Mouse (Mus musculus): Measurements from ENCODE around the gene Rpl9-ps6.
"Not testable (repeated sequence)": the region's sequence is repeated elsewhere in the genome, so short reads cannot be mapped to it uniquely, and the experiment has no call there.

Rpl9-ps6 gene

GRCm38 (mm10) chr19:32481511-32481910, 15.1 kb upstream of the Rpl9-ps6 start:
- in situ Hi-C loops (cut with MboI) = no loop called here

DNA sequence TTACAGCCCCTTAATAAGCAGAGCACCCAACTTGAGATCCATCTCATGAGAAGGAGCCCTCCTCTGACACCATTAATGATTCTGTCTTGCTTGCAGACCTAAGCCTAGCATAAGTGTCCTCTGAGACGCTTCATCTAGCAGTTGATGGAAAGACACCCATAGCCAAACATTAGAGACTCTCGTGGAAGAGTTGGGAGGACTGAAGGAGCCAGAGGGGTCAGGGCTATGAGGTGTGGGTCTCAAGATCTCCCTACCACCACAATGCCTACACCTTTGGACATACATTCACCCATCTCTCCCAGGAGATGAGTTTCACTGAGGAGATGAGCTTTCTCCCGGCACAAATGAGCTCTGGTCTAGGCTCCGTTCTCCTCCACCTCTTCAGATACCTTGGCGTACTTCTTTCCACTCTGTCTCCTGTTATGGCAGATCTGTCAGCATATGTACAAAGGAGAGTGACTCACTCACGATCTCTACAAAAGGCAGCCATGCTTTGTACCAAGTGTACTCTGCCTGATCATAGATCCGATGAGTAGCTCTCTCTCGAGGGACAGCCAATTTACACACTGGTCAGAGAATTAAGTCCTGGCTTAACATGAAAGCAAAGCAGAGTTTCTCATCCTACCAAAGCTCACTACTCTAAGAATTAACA, 14.5 kb upstream of the Rpl9-ps6 start:
- in situ Hi-C loops (cut with MboI) = no loop called here

GRCm38 (mm10) chr19:32480255-32480654, 13.9 kb upstream of the Rpl9-ps6 start:
- in situ Hi-C loops (cut with MboI) = no loop called here

DNA sequence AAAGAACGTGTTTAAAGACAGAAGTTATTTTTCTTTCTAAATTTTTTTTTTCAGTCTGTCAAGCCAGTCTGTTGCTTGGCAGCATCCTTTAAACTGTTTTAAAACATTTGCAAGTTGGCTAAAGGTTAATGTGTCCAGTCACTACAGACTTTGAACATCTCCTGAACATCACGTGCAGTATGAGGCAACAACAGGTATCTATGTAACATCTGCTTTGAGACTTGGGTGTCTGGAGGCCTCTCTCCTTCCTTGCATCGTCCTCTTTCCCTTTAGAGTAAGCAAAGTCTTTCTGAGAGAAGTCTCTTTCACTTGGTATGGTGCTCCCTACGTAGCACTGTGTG, 10.3 kb upstream of the Rpl9-ps6 start:
- in situ Hi-C loops (cut with MboI) = no loop called here

- in situ Hi-C loops (cut with MboI) = no loop called here
Observed at GRCm38 (mm10) chr19:32476016-32476711, 9.8 kb upstream of the Rpl9-ps6 start.

- in situ Hi-C loops (cut with MboI) = no loop called here
Observed at GRCm38 (mm10) chr19:32470570-32471263, 4.3 kb upstream of the Rpl9-ps6 start.

DNA sequence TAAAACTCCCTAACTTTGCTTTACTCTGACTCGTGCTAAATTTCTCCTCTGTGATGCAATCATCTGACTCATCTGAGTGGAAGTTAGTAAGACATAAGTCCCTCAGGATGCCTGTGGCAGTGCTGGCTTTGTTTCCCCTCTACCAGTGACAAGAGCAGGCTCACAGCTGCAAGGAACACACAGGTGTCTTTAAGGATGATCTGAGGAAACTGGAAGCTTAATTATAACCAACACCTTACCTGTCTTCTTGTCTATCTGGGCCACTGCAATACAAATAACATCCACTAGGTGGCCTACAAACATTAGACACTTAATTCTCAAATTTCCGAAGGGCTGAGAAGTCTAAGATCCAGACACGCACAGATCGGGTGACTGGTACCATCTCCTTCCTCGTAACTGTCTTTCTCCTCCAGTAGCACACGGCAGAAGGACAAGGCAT, 3.7 kb upstream of the Rpl9-ps6 start:
- in situ Hi-C loops (cut with MboI) = no loop called here

DNA sequence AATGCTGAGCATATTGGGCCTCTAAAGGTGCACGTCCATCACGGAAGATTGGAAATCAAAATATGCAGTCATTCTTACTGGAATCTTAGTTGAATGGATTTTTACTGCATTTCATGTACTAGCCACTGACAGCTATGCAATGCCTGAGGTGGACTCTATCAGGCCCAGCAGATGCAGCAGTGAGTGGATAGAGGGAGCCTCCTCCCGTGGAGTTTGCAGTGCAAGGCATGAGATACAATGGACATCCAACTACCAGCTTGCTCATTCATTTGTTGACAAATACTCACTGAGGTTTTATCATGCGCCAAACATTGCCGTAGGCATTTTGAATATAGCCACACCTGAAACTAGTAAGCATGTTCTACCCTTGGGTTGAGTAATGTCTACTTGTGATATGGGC, 947 bp upstream of the Rpl9-ps6 start:
- in situ Hi-C loops (cut with MboI) = no loop called here

GRCm38 (mm10) chr19:32465228-32465627, 1.1 kb downstream of the Rpl9-ps6 start:
- in situ Hi-C loops (cut with MboI) = no loop called here

DNA sequence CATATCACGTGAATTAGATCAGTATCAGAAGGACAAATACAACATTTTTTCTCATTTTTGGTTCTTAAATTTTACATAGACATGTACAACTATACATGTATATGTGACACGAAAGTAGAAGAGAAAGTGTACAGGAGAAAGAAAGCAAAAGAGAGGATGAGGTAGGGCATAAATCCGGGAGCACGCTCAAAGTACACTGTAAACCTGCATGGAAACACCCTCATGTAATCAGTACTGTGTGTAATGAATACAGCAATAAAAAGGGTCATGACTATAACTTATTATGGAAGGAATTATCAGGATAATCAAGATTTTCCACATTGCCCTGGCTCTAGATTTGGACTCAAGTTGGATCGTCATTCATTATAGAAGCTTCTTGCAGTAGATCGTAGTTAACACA, 3.3 kb downstream of the Rpl9-ps6 start:
- in situ Hi-C loops (cut with MboI) = no loop called here

DNA sequence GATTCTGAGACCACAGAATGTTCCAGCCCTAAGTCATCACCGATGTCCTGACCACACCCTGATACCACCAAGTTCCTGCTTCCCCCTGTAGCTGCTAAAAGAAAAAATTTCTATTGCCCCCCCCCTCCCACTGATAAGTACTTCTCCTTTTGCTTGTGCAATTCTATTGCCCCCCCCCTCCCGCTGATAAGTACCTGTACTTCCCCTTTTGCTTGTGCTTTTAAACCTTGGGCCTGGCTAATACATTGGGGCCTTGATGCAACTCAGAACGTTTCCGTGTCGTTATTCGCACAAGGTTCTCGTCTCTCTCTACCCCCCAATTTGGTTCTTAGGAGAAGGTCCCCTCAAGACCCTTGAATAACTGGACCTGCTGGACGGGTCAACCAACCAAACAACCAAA, 8.7 kb downstream of the Rpl9-ps6 start:
- in situ Hi-C loops (cut with MboI) = not testable (repeated sequence)

DNA sequence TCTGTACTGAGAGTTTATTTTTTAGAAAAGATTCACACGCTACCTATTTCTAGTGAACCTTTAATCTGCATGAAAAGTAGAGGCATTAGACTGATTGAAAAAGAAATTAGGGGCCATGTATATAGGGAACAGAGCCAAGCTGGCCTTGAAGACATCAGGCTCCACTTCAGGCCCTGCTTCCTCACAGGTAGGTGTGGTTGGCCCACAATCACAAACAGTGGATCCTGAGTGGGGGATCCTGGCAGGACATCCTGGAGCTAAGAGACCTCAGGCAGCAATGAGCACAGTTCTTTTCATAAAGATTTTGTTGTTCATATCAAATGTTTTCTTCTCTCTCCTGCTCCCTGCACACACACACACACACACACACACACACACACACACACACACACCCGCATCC, 9.6 kb downstream of the Rpl9-ps6 start:
- in situ Hi-C loops (cut with MboI) = no loop called here

DNA sequence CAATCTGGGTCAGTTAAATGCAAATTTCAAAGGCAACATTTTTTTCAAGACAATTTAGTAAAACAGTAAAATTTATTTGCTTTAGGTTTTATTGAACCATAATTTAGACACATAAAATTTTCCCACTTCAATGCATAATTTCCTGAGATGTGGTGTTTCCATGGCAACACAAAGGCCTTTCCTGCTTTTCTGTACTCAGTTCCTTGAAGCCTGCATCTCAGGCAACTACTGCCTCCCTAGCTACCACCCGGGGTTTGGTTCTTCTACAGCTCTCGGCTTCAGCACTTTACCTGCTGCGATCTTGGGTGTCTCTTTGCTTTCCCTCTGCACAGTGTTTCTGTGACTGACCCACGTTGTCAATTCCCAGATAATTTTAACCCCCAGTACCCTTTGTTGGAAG, 14.1 kb downstream of the Rpl9-ps6 start:
- in situ Hi-C loops (cut with MboI) = no loop called here

DNA sequence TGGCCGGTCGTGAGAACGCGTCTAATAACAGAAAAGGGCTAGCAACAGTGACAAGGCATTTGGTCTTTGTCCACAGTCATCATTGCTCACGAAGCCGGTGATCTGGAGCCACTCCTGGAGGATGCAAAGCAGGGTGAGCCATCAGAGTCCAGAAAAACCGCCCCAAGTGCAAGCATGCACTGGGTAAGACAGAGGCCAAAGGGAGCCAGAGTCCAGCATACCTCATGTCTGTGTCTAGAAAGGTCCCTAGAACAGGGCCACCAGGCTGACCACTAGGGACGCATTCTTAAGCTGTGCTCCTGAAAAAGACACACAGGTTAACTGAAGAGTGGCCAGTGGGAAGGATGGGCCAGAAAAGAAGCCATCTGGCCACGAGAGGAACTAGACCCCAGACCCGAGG, 17.4 kb downstream of the Rpl9-ps6 start:
- in situ Hi-C loops (cut with MboI) = no loop called here

- in situ Hi-C loops (cut with MboI) = no loop called here
Observed at GRCm38 (mm10) chr19:32441568-32441967, 24.8 kb downstream of the Rpl9-ps6 start.

GRCm38 (mm10) chr19:32439356-32439755, 27.0 kb downstream of the Rpl9-ps6 start:
- in situ Hi-C loops (cut with MboI) = no loop called here

DNA sequence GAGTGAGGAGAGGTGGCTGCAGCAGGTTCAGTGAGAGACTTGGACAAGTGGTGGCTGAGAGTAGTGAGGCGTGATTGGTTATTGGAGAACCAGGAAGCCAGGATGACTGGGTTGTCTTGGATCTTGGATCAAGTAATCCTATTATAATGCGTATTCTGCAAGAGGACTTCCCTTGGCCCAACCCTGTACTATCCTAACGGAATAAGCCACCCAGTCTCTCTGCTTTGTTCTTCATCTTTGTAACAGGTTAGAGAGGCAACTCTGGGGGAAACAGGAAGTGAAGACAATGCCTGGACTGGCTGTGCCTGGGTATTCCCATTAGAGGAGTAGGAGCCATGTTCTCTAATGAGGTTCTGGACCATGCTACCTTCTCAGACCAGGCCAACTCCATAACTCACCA, 40.5 kb downstream of the Rpl9-ps6 start:
- in situ Hi-C loops (cut with MboI) = no loop called here

DNA sequence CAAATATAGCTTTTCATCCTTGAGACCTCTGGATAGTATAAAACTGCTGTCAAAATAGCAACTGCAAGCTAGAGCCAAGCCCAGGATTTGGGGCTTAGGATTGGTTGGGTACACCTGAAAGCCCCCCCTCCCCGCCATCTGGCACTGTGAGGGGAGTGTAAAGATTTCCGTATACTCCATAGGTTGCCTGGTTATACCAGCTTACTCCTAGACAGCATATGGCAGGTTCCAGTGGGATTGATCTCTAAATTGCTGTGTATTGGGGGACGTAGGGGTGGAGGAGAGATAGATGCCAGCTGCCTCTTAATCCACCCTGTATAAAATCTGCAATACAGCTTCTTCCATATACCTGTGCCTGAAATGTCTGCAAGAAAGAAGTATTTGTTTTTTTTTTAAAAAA, 41.7 kb downstream of the Rpl9-ps6 start:
- in situ Hi-C loops (cut with MboI) = no loop called here

DNA sequence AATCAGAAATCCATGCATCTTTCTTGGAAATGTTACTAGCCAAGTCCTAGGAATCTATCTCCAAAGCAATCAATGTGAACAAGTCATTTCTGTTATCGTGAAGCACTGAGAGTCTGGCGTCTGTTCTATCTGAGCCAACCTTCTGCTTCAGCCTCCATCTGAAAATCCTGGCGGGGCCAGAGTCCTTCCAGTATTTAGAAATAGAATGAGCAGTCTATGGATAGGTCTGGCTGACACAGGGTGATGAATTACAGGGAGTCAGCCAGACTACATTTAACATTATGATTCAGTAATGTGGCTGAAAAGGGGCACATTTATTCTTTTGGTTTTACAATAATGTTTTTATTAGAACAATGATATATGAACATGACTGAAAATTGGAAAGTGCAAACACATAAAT, 47.3 kb downstream of the Rpl9-ps6 start:
- in situ Hi-C loops (cut with MboI) = no loop called here

DNA sequence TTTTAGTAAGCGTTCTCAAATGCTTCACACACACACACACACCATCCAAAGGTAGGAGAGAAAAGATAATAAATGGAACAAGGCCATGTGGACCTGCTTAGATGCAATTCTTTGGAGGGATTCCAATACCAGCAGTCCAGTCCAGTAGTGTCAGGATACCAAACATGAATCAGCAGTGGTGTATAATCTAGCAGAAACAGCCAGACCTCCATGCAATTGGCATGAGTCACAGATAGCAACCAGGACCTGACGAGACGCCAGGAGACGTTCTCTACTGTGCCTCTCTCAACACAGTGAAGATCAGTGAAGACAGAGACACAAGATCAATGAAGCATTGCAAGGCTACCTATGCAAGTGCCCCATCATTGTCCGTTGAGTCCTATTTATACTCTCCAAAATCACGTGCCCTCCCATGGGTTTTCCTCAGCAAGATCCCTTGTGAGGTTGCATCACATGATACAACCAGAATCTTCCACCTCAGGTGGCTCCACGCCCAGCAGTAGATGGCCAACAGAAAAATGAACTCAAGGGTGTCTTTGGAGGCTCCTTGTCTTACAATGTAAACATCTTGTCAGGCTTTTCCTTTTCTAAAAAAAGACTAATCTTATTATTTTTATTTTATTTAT, 49.6 kb downstream of the Rpl9-ps6 start:
- in situ Hi-C loops (cut with MboI) = no loop called here

Data from mature B cell (primary cell).